Mouse (Mus musculus): ENCODE results near the gene Pea15a. TPM values are rescaled to one million over a fixed set of nuclear protein-coding genes. Genes with fewer than 3 reads are reported as not detected.

The Pea15a gene
- polyA plus RNA-seq, 1 experiment = 165 TPM

DNA sequence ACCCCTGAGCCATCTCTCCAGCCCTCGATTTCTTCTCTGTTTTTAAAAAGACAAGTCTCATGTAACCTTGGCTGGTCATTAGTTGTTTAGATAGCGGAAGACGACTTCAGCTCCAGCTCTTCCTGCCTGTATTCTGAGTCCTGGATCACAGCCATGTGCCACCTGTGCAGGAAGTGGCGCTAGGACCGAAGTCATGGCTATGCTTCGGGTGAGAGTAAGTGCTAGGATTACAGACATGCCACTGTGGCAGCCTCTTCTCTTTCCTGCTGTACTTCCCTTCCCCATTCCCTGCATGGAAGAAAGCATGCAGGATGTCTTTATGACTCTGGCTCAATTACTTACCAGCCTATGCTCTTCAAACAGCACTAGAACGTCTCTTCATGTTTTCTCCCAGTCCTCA is 27.5 kb downstream of the Pea15a start:
- DNase-seq (ENCODE audit: low read depth) = no peak

DNA sequence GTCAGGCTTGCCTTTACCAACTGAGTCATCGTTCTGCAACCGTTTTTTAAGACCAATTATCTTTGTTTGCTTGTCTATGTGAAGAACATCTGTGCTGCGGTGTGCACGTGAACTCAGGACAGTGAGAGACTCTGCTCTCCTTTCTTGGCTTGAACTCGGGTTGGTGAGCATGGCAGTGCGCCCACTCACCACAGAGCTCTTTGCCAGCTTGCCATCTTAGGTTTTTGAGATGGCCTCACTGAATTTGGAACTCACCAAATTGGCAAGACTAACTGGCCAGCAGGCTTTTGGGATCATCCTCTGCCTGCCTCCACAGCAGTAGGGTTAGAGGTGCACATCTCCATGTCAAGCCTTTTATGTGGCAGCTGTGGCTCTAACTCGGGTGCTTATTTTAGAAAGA is 28.8 kb downstream of the Pea15a start:
- no peak for DNase-seq (ENCODE audit: low read depth)

DNA sequence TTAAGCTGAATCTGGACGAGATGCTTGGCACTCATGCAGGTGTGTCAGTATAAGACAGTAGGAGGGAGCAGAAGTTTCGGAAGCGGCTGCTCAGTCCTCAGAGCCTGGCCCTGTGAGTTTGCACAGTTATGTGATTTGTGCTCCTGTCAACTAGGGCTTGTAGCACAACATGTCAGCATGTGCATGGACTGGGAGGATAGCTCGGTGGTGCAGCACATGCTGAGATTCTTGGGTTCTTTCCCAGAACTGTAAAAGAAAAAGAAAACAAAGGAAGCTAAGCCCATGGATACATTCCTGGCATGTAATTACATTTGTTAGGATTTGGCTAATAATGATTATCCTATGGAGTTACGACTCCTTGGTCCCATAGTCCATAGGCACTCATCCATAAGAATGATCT is 33.4 kb downstream of the Pea15a start:
- DNase-seq (ENCODE audit: low read depth) = no peak

DNA sequence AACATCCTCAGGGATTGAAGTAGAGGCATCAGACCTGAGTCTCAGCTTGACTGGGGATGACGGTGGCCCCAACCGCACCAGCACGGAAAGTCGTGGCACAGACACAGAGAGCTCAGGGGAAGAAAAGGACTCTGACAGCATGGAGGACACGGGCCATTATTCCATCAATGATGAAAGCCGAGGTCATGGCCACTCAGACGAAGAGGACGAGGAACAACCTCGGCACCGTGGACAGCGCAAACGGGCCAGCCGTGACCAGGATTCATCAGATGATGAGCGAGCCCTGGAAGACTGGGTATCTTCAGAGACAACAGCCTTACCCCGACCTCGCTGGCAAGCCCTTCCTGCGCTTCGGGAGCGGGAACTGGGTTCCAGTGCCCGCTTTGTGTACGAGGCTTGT is 34.2 kb downstream of the Pea15a start:
- no peak for DNase-seq (ENCODE audit: low read depth)

DNA sequence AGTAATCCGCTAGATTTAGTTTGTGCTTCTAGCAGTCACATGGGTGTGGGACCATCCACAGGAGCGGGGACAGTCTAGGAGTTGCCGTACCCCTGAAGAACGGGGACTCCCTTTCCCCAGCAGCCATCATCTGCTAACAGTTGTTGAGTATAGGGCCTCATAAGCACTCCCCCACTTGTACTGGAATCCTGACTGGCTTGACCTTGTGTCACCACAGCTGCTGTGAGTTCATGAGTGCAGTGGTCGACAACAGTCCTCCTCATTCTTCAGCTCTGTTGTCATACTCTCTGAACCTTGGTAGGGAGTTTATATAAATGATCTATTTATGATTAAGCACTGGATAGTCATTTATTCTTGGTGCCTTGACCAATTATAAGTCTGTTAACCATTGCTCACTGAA is 36.8 kb downstream of the Pea15a start:
- DNase-seq (ENCODE audit: low read depth) = no peak

DNA sequence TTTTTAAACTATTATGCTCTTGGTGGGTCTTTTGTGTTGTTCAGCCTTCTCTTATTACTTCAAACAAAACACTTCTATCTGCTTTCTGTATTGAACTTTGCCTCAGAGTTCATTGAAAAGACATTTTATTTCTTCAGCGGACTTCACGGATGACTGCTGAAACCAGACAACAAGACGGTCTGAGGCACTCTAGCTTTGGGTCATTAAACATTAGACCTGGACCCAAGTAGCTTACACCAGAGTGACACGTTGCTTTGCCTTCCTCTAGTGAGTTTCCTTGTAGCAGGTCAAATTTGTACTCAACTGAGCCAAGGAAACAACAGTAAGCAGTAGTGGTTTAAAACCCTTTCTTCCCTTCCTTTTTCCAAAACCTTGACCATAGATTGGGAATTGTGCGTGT is 38.7 kb downstream of the Pea15a start:
- no peak for DNase-seq (ENCODE audit: low read depth)

DNA sequence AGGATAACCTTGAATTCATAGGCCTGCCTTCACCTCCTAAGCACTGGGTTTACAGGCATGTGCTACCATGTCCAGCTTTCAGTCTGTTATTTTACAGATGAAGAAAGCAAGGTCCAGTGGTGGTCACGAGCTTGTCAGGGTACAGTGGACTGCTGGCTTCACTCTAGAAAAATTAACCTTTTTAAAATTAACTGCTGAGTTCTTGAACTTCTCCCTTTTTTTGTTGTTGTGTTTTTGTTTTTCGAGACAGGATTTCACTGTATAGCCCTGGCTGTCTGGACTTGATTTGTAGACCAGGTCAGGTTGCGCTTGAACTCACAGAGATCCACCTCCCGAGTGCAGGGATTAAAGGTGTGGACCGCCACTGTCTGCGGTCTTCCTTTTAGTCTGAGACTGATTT is 43.6 kb downstream of the Pea15a start:
- DNase-seq (ENCODE audit: low read depth) = no peak

DNA sequence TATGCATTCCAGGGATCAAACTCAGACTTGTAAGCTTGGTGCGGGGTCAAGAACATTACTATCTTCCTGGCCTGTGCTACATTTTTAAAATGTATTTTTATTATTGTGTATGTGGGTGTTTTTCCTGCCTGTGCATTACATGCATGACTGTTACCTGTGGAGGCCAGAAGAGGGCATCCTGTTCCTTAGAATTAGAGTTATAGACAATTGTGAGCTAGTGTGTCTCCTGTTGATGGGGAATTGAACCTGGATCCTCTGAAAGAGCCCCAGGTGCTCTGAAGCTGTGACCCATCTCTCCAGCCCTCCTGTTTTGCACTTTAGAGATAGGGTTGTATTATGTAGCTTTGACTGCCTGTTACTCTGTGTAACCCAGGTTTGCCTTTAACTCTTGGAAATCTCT is 44.6 kb downstream of the Pea15a start:
- no peak for DNase-seq (ENCODE audit: low read depth)

DNA sequence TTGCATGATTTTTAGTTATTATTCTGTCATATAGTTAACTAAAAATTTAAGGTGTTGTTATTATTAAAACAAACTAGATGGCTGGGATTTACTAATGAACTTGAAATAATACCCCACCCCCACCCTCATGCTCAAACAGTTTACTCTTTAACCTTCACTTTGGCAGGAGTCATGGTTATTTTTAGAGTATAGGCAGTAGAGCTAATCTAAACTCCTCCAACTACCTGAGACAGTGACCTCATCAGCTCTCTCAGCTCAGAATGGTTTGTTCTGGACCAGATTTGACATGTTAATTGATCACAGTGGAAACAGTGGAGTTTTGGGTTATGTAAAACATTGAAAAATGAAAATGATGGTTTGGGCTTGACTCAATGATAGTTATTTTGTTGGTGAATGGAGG is 46.1 kb downstream of the Pea15a start:
- DNase-seq (ENCODE audit: low read depth) = no peak

DNA sequence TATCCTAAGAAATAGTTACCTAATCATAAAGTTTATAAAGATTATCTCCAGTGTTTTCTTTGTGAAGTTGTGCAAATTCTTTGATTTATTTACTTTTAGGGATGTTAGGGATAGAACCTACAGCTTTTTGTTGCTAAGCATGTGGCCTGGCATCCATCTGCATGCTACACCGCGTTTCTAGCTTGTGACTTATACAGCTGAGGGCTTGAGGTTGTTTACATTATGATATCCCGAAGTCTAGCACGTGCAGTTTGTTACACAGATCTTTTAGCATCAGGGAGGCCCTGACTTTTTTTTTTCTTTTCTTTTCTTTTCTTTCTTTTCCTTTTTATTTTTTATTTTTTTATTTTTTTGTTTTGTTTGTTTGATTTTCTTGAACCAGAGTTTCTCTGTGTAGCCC is 46.6 kb downstream of the Pea15a start:
- DNase-seq (ENCODE audit: low read depth) = no peak

DNA sequence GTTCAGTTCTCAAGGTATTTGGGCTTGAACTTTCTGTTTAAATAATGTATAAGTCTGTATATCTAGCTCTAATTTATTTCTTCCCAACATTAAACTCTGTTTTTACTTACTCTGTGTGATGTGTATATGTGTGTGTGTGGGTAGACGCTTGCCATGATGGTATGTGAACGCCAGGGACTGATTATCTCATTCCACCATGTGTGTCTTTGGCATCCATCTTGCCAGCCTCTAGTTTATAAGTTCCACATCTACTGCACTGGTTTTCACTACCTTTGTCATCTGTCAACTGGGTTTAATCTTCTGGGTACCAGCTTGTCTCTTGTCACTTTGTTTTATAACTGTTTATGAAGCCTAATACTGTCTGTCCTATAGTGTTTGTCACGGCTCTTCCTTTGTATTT is 51.1 kb downstream of the Pea15a start:
- DNase-seq (ENCODE audit: low read depth) = no peak

DNA sequence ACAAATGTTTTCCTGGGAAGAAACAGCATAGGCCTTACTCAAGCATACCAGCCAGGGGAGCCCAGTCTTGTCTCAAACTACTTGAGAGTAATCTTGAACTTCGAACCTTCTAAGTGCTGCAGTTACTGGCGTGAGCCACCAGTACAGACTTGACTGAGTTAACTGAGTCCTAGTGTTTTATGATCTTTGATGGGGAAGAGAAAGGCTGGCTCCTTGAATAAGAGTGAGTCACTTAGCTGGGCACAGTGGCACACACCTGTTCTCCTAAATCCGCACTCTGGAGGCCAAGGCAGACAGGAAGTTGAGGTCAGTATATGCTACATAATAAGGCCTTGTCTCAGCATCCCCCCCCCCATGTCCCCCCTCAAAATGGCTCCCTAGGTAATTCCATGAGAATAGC is 52.1 kb downstream of the Pea15a start:
- DNase-seq (ENCODE audit: low read depth) = no peak

DNA sequence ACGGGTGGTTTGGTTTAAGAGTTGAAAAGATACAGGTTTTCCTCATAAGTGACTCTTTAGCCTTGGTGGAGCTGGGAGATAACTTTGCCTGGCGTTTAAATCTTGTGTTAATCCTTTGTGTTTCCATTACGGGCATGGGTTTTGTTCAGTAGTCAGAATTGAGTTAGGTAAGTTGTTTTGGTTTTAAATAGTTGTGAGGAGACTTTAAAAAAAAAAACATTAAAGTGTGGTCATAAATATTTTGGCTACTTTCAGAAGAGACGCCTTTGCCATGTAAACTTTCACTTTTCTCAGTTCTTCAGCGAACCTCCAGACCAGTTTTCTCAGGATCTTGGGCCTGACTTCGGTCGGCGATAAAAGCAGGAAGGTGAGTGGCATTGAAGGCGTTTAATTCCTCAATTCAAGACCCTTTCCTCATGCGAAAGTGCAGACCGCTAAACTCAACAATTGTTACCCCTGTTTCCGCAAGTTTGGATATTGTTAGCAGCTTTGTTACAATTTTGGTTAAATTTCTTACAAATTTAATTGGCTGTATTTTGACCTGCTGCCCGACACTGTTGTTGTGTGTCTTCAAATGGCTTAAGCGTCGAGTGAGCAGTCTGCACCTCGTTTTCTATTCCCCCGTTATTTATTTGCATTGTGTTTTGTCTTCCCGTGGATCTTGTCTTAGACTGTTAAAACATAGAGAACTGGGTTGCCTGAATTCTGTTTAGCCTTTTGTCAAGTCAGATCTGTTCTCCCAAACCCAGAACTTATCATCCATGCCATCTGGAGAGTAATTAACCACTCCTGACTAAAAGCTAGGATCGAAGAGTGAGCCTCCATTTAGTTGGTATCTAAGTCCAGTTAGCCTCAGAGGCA is 57.4 kb downstream of the Pea15a start:
- DNase-seq (ENCODE audit: low read depth) = no peak

DNA sequence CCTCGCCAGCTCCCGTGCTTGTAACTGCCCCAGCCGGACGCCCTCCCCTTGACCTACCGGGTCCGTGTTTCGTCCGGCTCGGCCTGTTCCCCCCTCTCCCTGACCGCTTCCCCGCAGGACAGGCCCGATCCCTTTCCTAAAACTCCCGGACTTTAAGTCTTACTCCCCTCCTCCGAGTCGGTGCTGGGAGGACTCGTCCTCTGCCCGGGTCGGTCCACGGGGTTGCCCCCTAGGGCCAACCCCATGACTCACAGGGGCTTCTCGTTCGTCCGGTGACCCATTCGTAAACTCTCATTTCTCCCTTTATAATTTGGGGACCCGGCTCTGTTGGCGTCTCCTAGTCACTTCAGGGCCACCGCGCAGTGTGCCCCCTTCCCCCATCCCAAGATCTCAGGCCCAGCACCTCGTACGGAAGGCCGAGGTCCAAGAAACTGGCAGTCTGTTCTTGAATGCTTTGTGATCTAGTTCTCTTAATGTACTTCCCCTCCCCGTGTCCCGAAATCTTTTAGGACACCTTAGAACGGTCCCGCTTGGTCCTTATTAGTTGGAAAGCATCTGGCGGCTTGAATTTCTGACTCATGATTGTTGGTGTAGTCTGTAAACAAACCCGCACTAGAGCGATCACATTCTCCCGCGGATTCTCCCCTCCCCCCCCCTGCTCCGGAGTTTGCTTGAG is 58.2 kb downstream of the Pea15a start:
- no peak for DNase-seq (ENCODE audit: low read depth)

DNA sequence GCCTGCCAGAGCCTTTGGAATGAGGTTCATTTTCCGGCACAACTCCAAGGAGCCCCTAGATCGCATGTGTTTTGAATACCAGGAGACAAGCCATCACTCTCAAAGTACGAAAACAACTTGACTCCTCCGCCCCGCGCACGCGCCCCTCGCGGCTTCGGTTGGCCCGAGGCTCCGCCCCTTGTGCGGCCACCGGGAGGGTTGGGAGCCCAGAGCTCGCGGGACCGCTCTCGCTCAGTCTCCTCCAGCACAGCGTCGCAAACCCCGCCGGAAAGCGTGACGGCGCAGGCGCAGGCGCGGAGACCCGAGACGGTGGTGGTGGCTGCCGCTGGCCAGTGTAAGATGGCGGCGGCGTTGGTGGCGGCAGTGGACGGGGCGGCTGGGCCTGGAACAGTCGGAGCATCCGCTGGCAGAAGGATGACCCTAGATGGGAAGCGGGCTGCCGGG is 58.7 kb downstream of the Pea15a start, which contains the start of gene Dcaf8:
TSS of gene Dcaf8 (plus strand) at position 250 of the 444 bp plus-strand sequence.
- no peak for DNase-seq (ENCODE audit: low read depth)

Other genes starting within 250 kb of the Pea15a start
- gene Vangl2, start 178.4 kb downstream of the Pea15a start, polyA plus RNA-seq (2012; rRNA removed) = 2.6 and 4.4 TPM in 2 replicates
- 0.06 TPM in 1 of 2 replicates, not detected in the other for gene Nhlh1, start 149.2 kb downstream of the Pea15a start, polyA plus RNA-seq (2012; rRNA removed)
- 50.5 and 112 TPM in 2 replicates for gene Copa, start 124.3 kb downstream of the Pea15a start, polyA plus RNA-seq (2012; rRNA removed)
- gene Ncstn, start 124.0 kb downstream of the Pea15a start, polyA plus RNA-seq (2012; rRNA removed) = 143 and 195 TPM in 2 replicates
- 113 and 201 TPM in 2 replicates for gene Pex19, start 80.0 kb downstream of the Pea15a start, polyA plus RNA-seq (2012; rRNA removed)
- 77.2 and 89.5 TPM in 2 replicates for gene Dcaf8, start 58.7 kb downstream of the Pea15a start, polyA plus RNA-seq (2012; rRNA removed)
- gene Casq1, start 13.1 kb upstream of the Pea15a start, polyA plus RNA-seq (2012; rRNA removed) = 8.5 and 14.4 TPM in 2 replicates
- 2.7 and 4.3 TPM in 2 replicates for gene Atp1a4, start 51.6 kb upstream of the Pea15a start, polyA plus RNA-seq (2012; rRNA removed)
- gene Igsf8, start 54.8 kb upstream of the Pea15a start, polyA plus RNA-seq (2012; rRNA removed) = 88.9 and 98.2 TPM in 2 replicates
- 167 and 195 TPM in 2 replicates for gene Atp1a2, start 91.3 kb upstream of the Pea15a start, polyA plus RNA-seq (2012; rRNA removed)
- gene Kcnj9, start 122.5 kb upstream of the Pea15a start, polyA plus RNA-seq (2012; rRNA removed) = 0.24 and 0.42 TPM in 2 replicates
- gene Kcnj10, start 134.4 kb upstream of the Pea15a start, polyA plus RNA-seq (2012; rRNA removed) = 0.18 and 0.19 TPM in 2 replicates
- gene Pigm, start 169.7 kb upstream of the Pea15a start, polyA plus RNA-seq (2012; rRNA removed) = 6.6 and 8.0 TPM in 2 replicates

Data from gonadal fat pad, adult 2 months (tissue).